8 mouse cellular contexts compared by ENCODE assay signal in the genomic region with DNA sequence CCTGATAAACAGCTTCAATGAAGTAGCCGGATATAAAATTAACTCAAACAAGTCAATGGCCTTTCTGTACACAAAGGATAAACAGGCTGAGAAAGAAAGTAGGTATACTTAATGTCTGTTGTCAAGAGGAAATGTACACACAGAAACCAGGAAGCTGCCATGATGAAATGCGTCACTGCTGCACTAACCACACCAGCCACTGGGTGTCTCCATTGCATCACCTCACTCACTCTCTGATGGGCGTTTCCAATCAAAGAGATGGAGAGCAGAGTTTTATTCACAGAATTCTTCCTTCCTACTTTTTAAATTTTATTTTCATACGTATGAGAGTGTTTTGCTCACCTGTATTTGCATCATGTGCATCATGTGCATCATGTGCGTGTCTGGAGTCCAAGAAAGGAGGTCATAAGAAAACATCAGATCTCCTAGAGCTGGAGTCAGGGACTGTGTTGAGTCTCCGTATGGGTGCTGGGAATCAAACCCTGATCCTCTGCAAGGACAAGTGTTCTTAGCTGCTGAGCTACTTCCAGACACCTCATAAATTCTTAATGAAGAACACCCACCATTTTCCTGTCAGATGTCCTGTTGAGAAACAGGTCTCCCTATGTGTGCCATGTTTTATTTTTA. TPM values are rescaled to one million over a fixed set of nuclear protein-coding genes. Genes with fewer than 3 reads are reported as not detected.
DNase-seq lines count a peak whose midpoint lies in the region; ATAC-seq lines count a peak whose summit lies in the region.

No protein-coding gene starts in this region.

- peak; percentile 100 for ATAC-seq in common myeloid progenitor, adult 5-6 weeks (replicated peaks; ENCODE audit: low read depth, poor library complexity, severe bottlenecking)
- ATAC-seq in kidney, embryonic 16.5 days (ENCODE audit: low FRiP score, low TSS enrichment), result 0 out of 2 replicates have a peak, but pooled peaks have one; percentile 46
- peak; percentile 98 for ATAC-seq in monocyte, adult 5-6 weeks (replicated peaks; ENCODE audit: insufficient number of reproducible peaks, low FRiP score, low TSS enrichment, poor library complexity, severe bottlenecking)

- no peaks in the 10 kb centered on the region for H3K9me3 ChIP-seq in kidney, embryonic 16.5 days (ENCODE audit: low read length)

- no peaks in the 10 kb centered on the region for H3K27me3 ChIP-seq in kidney, embryonic 16.5 days (ENCODE audit: insufficient read depth, low read length)

- no peak overlapping the region for H3K27ac ChIP-seq in kidney, embryonic 16.5 days (ENCODE audit: low read length)

- no peak overlapping the region for H3K4me2 ChIP-seq in kidney, embryonic 16.5 days (replicated peaks; ENCODE audit: low read depth, low read length)

- no peak overlapping the region for H3K4me3 ChIP-seq in kidney, embryonic 16.5 days (ENCODE audit: low read length)

- intact Hi-C loops in gastrocnemius, postnatal 14 days (cut with DNase I; ENCODE audit: low total_unique reads), result no loop called here

- no peak overlapping the region for H3K9ac ChIP-seq in kidney, embryonic 16.5 days (replicated peaks; ENCODE audit: low read length)

- 35% methylated on average over 6 of the region's 6 CpGs for WGBS in kidney, embryonic 16.5 days

- H3K4me1 ChIP-seq in kidney, embryonic 16.5 days (ENCODE audit: insufficient read depth, low read length), result no peaks in the 10 kb centered on the region

- DNase-seq in B cell, adult 2 months, result peak; percentile 84 to 87
- DNase-seq in adipocyte (ENCODE audit: low spot score) (peak; percentile 86), liver (peak; percentile 71)
- peak; percentile 62 for DNase-seq in gastrocnemius, postnatal 14 days
- DNase-seq in testis, postnatal 10 days (ENCODE audit: low spot score), result peak; percentile 80

- no peaks in the 10 kb centered on the region for H3K36me3 ChIP-seq in kidney, embryonic 16.5 days (ENCODE audit: insufficient read depth, low read length)

RNA-seq across cellular contexts. Expression of a gene that starts 16.0 kb away (rescaled TPM):
- total RNA-seq in common myeloid progenitor, adult 5-6 weeks (2017), result 20.8 and 28.0 TPM in 2 replicates
- total RNA-seq in gastrocnemius, postnatal 14 days (2021), result 10 to 100 TPM; 37.5 to 37.6 TPM
- 29.1 and 29.2 TPM in 2 replicates for polyA plus RNA-seq in kidney, embryonic 16.5 days (2015; fragmentation: Nextera tagmentation; extraction: Ambion mirVana)
- 25.8 to 45.1 TPM (median 36.1 TPM) in 3 replicates for total RNA-seq in monocyte, adult 5-6 weeks (2017)

Comparison
In these comparisons a context has a peak if more than half of its experiments do, and no peak if none do; other contexts are left out.
1. ATAC-seq: peak in every context shown above with its lines; median percentile 100 in common myeloid progenitor, adult 5-6 weeks; 98 in monocyte, adult 5-6 weeks; 46 in kidney, embryonic 16.5 days.